Mouse (Mus musculus) monocyte, adult 5-6 weeks (primary cell): ENCODE results near the gene Tmprss9. TPM values are rescaled to one million over a fixed set of nuclear protein-coding genes. Genes with fewer than 3 reads are reported as not detected.

Source experiments
- ATAC-seq: fragments of 153-309, 156-312 bp; replicated peaks from 2 replicates; pipeline ENCODE4 v1.8.0; 2017; ENCODE audit warnings: mild to moderate bottlenecking; ENCODE audit not compliant: low TSS enrichment, insufficient number of reproducible peaks, severe bottlenecking, poor library complexity, low FRiP score
- total RNA-seq: library from RNA; stranded (forward); fragments of 200-1000, 200-491, 200-594 nt; gene quantifications from 3 replicates; pipeline ENCODE4 v1.2.3, GENCODE M21; 2017

Gene Tmprss9
- total RNA-seq, 1 experiment from 2014 or later, result not detected

DNA sequence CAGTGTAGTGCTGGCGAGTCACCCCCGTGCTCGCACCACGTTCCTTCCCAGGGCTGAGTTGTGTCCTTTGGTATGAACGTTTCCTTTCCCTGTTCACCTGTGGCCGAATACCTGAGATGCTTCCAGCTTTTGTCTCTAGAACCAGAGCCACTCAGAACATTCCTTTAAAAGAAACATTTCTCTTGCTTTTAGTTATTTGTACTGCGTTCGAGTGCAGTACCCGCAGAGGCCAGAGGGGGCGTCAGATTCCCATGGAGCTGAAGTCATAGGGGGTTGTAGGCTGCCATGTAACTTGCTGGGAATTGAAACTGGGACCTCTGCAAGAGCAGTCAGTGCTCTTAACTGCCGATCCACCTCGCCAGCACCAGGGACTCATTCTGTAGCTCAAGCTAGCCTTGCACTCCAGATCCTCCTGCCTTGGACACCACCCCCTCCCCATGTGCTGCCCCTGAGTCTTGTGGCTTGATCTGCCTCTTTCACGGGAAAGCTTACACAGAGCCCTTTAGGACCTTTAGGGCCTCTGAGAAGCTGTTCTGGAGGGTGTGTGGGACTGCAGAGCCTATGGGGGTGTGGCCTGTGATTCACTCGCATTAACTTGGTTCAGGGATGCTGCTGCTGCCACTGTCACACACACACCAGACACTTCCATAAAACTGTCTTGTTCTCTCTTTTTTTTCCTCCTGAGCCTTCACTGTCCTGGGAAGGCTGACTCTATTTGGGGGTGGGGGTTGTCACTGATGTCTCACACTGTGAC, 75.2 kb downstream of the Tmprss9 start:
- ATAC-seq, result no peak

DNA sequence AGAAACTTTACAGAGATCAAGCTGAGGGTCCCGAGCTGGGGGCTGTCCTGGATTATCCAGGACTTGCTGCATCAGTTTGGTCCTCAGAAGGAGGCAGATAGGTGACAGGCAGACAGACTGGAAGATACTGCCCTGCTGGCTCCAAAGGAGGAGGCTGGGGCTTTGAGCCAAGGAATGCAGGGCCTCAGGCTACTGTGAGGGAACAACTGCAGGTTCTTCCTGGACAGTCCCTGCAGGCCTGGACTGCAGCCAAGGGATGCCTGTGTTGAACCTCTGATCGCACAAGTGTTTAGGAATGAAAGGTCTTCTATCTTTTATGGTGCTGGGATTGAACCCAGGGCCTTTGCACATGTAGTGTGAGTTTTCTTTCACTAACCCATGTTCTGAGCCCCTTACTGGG, 76.2 kb downstream of the Tmprss9 start:
- no peak for ATAC-seq

DNA sequence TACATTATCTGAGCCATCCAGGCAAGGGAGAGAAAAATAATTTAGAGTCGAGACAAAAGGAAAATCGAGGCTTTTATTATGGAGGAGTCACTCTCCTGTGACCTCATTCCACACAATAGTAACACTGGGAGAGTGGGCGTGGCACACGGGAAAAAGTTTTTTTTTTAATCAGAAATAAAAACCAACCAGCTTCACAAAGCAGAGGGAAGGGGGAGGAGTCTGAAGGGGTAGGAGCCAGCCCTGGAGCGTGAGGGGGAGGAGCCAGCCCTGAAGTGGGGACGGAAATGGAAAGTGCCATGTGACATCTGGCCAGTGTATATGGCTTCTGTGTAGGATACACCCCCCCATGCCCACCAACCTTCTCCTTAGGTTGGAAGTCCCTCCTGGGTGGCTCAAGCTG, 76.9 kb downstream of the Tmprss9 start:
- ATAC-seq, result no peak

DNA sequence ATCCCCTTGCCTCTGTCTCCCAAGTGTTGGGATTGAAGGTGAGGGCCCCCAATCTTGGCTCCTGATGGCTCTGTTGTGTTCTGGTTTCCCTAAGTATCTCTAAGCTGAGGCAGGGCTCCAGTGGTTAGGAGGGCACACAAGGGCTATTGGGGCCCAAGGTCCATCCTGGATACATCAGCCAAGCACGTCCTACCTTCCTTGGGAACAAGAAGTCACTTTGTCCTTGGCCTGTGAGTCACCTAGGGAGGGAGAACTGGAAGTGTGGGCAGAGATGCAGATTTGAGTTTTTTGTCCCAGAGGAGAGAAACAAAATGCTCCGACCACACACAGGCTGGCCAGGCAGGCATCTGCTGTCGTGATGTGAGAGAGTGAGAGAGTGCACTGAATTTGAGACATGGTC, 77.4 kb downstream of the Tmprss9 start:
- no peak for ATAC-seq

Other genes with a start within 250 kb of the Tmprss9 start
- gene Csnk1g2, start 249.0 kb upstream of the Tmprss9 start, total RNA-seq, result 174 to 193 TPM (median 192 TPM) in 3 replicates
- gene Btbd2, start 214.8 kb upstream of the Tmprss9 start, total RNA-seq, result 14.6 to 23.9 TPM (median 23.1 TPM) in 3 replicates
- gene Mknk2, start 193.7 kb upstream of the Tmprss9 start, total RNA-seq, result 56.7 to 115 TPM (median 94.0 TPM) in 3 replicates
- 57.4 to 129 TPM (median 87.2 TPM) in 3 replicates for gene Mob3a, start 169.9 kb upstream of the Tmprss9 start, total RNA-seq
- gene Izumo4, start 169.7 kb upstream of the Tmprss9 start, total RNA-seq, result 10.6 to 17.9 TPM (median 17.1 TPM) in 3 replicates
- gene Ap3d1, start 129.6 kb upstream of the Tmprss9 start, total RNA-seq, result 65.5 to 110 TPM (median 103 TPM) in 3 replicates
- 5.2 to 17.7 TPM (median 6.3 TPM) in 3 replicates for gene Dot1l, start 116.6 kb upstream of the Tmprss9 start, total RNA-seq
- 9.4 to 23.3 TPM (median 10.7 TPM) in 3 replicates for gene Sf3a2, start 73.7 kb upstream of the Tmprss9 start, total RNA-seq
- gene Plekhj1, start 73.2 kb upstream of the Tmprss9 start, total RNA-seq, result 29.4 to 59.3 TPM (median 41.3 TPM) in 3 replicates
- not detected in 3 replicates for gene Amh, start 66.6 kb upstream of the Tmprss9 start, total RNA-seq
- not detected in 3 replicates for gene Jsrp1, start 58.4 kb upstream of the Tmprss9 start, total RNA-seq
- 242 to 281 TPM (median 259 TPM) in 3 replicates for gene Oaz1, start 45.2 kb upstream of the Tmprss9 start, total RNA-seq
- not detected in 3 replicates for gene Lingo3, start 27.8 kb upstream of the Tmprss9 start, total RNA-seq
- 78.9 to 86.7 TPM (median 80.7 TPM) in 3 replicates for gene Lsm7, start 16.6 kb upstream of the Tmprss9 start, total RNA-seq
- gene Sppl2b, start 16.6 kb upstream of the Tmprss9 start, total RNA-seq, result 8.1 to 18.2 TPM (median 8.2 TPM) in 3 replicates
- gene Timm13, start 29.1 kb downstream of the Tmprss9 start, total RNA-seq, result 14.6 to 43.9 TPM (median 30.8 TPM) in 3 replicates
- 2.3 to 8.5 TPM (median 3.8 TPM) in 3 replicates for gene Lmnb2, start 46.4 kb downstream of the Tmprss9 start, total RNA-seq
- 18.9 to 25.8 TPM (median 22.5 TPM) in 3 replicates for gene Gadd45b, start 58.2 kb downstream of the Tmprss9 start, total RNA-seq
- 0.10 TPM in 1 of 3 replicates, not detected in the others for gene Gng7, start 143.1 kb downstream of the Tmprss9 start, total RNA-seq
- 0.38 TPM in 1 of 3 replicates, not detected in the others for gene Diras1, start 153.8 kb downstream of the Tmprss9 start, total RNA-seq
- 4.5 to 9.9 TPM (median 7.3 TPM) in 3 replicates for gene Slc39a3, start 165.6 kb downstream of the Tmprss9 start, total RNA-seq
- gene Sgta, start 188.3 kb downstream of the Tmprss9 start, total RNA-seq, result 27.8 to 50.9 TPM (median 31.5 TPM) in 3 replicates
- 2.5 to 3.6 TPM (median 2.8 TPM) in 3 replicates for gene Thop1, start 198.2 kb downstream of the Tmprss9 start, total RNA-seq
- gene Creb3l3, start 227.0 kb downstream of the Tmprss9 start, total RNA-seq, result 0.39 TPM in 1 of 3 replicates, not detected in the others
- gene Map2k2, start 234.1 kb downstream of the Tmprss9 start, total RNA-seq, result 62.4 to 77.3 TPM (median 66.5 TPM) in 3 replicates